Mouse (Mus musculus) stomach, embryonic 14.5 days (tissue): ENCODE results near the gene Ankrd36. TPM values are rescaled to one million over a fixed set of nuclear protein-coding genes. Genes with fewer than 3 reads are reported as not detected.
"Not testable (repeated sequence)": the region's sequence is repeated elsewhere in the genome, so short reads cannot be mapped to it uniquely, and the experiment has no call there.

Experiments
- ATAC-seq: fragments of 200-750 bp; cut with Nextera tagmentation; 2 replicates; pipeline ENCODE4 v1.8.0; 2017; ENCODE audit warnings: low read depth, moderate TSS enrichment; ENCODE audit not compliant: insufficient number of reproducible peaks, insufficient read depth, low FRiP score
- H3K27ac ChIP-seq: fragments of 300-500 bp; sonication (generic); 2 replicates; pipeline ENCODE4 v1.5.1; 2014; ENCODE audit warnings: mild to moderate bottlenecking, low read length, moderate library complexity, mixed read lengths
- H3K27me3 ChIP-seq: fragments of 300-500 bp; sonication (generic); 2 replicates; pipeline ENCODE4 v1.6.1; 2014; ENCODE audit warnings: low read length, control low read depth, mixed read lengths; ENCODE audit not compliant: control insufficient read depth, insufficient read depth
- H3K36me3 ChIP-seq: fragments of 300-500 bp; sonication (generic); 2 replicates; pipeline ENCODE4 v1.6.1; 2014; ENCODE audit warnings: mild to moderate bottlenecking, control low read depth, low read length, moderate library complexity, mixed read lengths; ENCODE audit not compliant: control insufficient read depth, insufficient read depth
- H3K4me1 ChIP-seq: fragments of 300-500 bp; sonication (generic); 2 replicates; pipeline ENCODE4 v1.6.1; 2014; ENCODE audit warnings: low read length, control low read depth, mixed read lengths; ENCODE audit not compliant: control insufficient read depth, insufficient read depth
- H3K4me2 ChIP-seq: fragments of 300-500 bp; sonication (generic); replicated peaks from 2 replicates; pipeline ENCODE4 v1.6.1; 2014; ENCODE audit warnings: low read depth, low read length, control low read depth
- H3K4me3 ChIP-seq: fragments of 300-500 bp; sonication (generic); 2 replicates; pipeline ENCODE4 v1.5.1; 2014; ENCODE audit warnings: low read depth, low read length, control low read depth
- H3K9ac ChIP-seq: fragments of 300-500 bp; sonication (generic); replicated peaks from 2 replicates; pipeline ENCODE4 v1.6.1; 2014; ENCODE audit warnings: low read depth, mild to moderate bottlenecking, control low read depth, low read length, moderate library complexity, mixed read lengths
- H3K9me3 ChIP-seq: fragments of 300-500 bp; sonication (generic); 2 replicates; pipeline ENCODE4 v1.6.1; 2016; ENCODE audit warnings: low read depth, low read length, control low read depth; ENCODE audit not compliant: control insufficient read depth
- WGBS: fragments of 180-500 bp; shearing (Covaris S2); extraction: QIAGEN DNeasy Blood & Tissue Kit; methylation state at CpG from one replicate; pipeline ENCODE4 v1.1.7; 2014; 5-methylcytosine and 5-hydroxymethylcytosine counted together
- polyA plus RNA-seq: library from polyadenylated mRNA; unstranded; fragments of >200 nt; fragmentation: Nextera tagmentation; extraction: Ambion mirVana; gene quantifications from 2 replicates; pipeline ENCODE4 v1.2.1, GENCODE M21; 2014

Ankrd36 gene
- polyA plus RNA-seq, 1 experiment from 2014 or later = not detected

DNA sequence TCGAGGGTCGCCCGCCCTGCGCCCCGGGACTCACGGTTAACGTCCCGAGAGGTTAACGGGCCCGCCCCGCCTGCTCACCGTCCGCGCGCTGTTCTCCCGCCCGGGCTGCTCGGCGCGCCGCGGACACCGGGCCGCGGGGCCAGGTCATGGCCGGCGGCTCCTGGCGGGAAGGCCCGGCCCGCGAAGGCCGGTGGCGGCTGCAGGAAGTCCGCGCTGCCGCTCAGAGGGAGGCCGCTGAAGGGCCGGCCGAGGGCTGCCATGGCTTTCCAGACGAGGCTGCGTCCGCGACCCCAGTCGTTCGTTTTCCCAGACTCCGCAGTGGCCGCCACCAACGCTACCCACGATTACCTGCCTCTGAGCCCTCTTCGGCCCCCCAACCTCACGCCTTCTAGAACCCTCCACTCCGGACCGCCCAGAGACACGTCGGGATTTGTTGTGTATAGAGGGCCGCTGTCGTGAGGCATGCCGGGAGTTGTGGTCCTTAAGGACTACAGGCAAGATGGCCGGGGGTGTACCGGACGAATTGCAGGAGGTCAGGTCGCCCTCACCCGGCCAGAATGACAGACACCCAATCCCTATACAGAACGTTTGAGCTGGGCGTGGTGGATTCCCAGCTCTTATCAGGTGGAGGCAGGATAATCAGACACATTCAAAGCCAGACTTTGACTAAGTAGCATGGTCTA is 27.5 kb upstream of the Ankrd36 start, which contains the start of gene Ccdc117:
Gene Ccdc117 (minus strand): TSS at position 389 of the 683 bp plus-strand sequence.
- peak within 1 kb of the TSS; percentile 93 for H3K4me3 ChIP-seq
- peaks cover 15% of the 10 kb centered on the region for H3K4me1 ChIP-seq
- peaks cover 16% of the 10 kb centered on the region for H3K36me3 ChIP-seq
- H3K27me3 ChIP-seq = no peaks in the 10 kb centered on the region
- ATAC-seq = peak; percentile 99
- H3K9ac ChIP-seq = peak within 1 kb of the TSS; percentile 96
- no peaks in the 10 kb centered on the region for H3K9me3 ChIP-seq
- peak within 1 kb of the TSS; percentile 73 for H3K4me2 ChIP-seq
- under 1% methylated on average over 65 of the region's 65 CpGs for WGBS
- peak within 1 kb of the TSS; percentile 76; the same call in 1 of the 2 replicates for H3K27ac ChIP-seq

DNA sequence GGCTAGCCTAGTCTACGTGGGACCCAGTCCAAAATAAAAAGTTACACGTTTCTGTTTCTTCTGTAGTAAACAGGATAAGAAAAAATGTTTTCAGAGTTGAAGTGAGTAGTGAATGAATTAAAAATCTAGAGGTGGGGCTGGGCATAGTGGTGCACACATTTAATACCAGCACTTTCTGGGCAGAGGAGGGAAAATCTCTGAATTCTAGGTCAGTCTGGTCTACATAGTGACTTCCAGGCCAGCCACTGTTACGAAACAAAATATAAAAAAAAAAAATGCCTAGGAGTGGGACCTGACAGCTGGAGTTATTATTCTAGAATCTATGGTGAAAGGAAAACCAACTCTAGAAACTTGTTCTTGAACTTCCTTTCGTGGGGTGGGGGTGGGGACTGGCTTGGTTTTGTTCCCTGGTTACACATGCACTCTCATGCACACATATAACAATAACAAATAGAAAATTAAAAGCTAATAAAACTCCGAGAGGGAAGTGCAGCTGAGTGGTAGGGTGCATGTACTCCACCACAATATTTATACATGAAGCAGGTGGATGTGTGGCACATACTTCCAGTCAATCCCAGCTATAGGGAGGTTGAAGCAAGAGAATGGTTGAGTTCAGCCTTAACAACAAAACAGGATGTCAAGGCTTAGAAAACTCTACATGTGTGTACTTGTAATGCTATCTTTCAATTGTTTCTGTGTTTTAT is 26.9 kb upstream of the Ankrd36 start:
- Histone ChIP-seq H3K27me3 (no peaks in the 10 kb centered on the region), H3K36me3 (peaks cover 16% of the 10 kb centered on the region), H3K4me3 (peak overlapping the region; percentile 93), H3K27ac (no peak overlapping the region), H3K4me1 (peaks cover 15% of the 10 kb centered on the region), H3K9me3 (no peaks in the 10 kb centered on the region), H3K4me2 (peak overlapping the region; percentile 73), H3K9ac (no peak overlapping the region)
- no peak for ATAC-seq
- 49% methylated on average over 5 of the region's 5 CpGs for WGBS

DNA sequence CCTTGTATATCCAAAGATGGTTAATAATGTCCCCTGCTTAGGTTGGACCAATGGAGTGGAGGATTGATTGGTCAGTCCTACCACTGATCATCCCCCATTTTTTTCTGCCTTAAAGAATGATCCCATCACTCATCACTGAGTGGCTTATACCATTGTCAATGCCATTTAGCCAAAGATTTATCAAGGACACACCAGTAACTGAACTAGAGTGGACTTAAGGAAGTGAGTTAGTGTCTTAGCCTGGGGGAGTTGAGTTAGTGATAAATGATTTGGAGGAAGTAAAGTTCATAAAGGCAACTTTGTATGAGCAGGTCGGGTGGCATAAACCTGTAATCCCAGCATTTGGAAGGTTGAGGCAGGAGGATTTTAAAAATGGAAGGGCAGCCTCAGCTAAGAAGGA is 26.2 kb upstream of the Ankrd36 start:
- ATAC-seq = no peak
- no peak overlapping the region for H3K27ac ChIP-seq
- no peaks in the 10 kb centered on the region for H3K9me3 ChIP-seq
- H3K4me3 ChIP-seq = no peak overlapping the region
- H3K9ac ChIP-seq = no peak overlapping the region
- peaks cover 15% of the 10 kb centered on the region for H3K4me1 ChIP-seq
- H3K4me2 ChIP-seq = no peak overlapping the region
- 73% methylated on average over 1 of the region's 1 CpGs for WGBS
- no peaks in the 10 kb centered on the region for H3K27me3 ChIP-seq
- peaks cover 13% of the 10 kb centered on the region for H3K36me3 ChIP-seq

DNA sequence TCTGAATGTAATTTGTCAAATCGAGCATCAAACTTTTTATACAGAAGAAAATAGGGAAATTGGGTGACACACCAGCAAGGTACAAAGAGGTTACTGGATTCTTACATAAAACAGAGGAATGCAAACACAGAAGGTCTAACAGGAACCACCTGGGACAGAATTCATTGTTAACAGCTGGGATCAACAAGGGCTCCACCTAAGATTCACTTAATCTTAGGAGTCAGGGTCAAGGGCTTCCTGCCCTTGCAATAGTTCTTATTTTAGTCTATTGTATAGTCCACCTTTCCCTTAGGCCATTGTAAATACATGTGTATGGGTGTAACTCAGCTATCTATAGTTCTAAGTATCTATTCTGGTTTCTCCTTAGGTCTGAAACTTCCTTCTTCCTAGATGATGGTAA is 24.8 kb upstream of the Ankrd36 start:
- 92% methylated on average over 1 of the region's 1 CpGs for WGBS
- not testable (repeated sequence) for H3K4me3 ChIP-seq, H3K36me3 ChIP-seq, H3K9me3 ChIP-seq, H3K27ac ChIP-seq, H3K27me3 ChIP-seq, H3K4me2 ChIP-seq, ATAC-seq, H3K9ac ChIP-seq, H3K4me1 ChIP-seq

DNA sequence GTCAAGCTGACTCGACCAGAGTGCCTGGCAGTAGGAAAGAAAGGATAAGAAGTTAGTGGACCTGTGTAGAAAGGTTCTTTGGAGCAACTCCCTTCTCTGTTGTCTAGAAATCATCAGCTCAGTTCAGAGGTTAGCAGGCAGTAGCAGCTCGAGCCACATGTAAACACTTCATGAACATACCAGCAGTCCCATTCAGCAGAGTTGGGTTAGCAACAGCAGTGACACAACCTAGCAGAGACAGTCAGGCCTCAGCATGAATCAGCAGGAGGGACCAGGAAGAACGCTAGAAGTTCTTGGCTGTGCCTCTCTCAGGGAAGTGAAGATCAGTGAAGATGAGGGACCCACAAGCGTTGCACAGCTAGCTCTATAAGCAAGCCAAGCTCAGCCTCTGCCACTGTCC is 24.0 kb upstream of the Ankrd36 start:
- Histone ChIP-seq H3K27me3 (no peaks in the 10 kb centered on the region), H3K4me2 (no peak overlapping the region), H3K27ac (no peak overlapping the region), H3K9ac (no peak overlapping the region), H3K4me1 (peaks cover 4% of the 10 kb centered on the region), H3K4me3 (no peak overlapping the region), H3K36me3 (no peaks in the 10 kb centered on the region), H3K9me3 (no peaks in the 10 kb centered on the region)
- ATAC-seq = no peak
- WGBS = 78% methylated on average over 4 of the region's 4 CpGs

DNA sequence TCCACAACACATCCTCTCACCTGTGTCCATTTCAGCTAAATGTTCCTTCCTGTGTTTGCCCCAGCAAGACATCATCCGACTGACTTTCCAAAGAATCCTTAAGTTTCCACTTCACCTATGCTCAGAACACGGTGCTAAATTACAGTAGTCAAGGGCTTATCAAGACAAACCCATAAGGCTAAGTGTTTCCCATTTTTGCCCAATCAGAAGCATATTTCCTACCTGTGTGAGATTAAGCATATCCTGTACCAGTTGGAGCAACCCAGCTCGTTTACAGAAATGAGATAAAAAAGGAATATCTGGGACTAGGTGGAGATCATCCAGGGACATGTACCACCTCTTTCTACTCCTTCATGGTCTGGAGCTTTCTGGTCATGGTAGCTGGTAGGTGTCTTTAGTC is 22.8 kb upstream of the Ankrd36 start:
- Histone ChIP-seq H3K9ac (no peak overlapping the region), H3K9me3 (no peaks in the 10 kb centered on the region), H3K4me3 (no peak overlapping the region), H3K36me3 (no peaks in the 10 kb centered on the region), H3K4me1 (no peaks in the 10 kb centered on the region), H3K4me2 (no peak overlapping the region), H3K27me3 (no peaks in the 10 kb centered on the region), H3K27ac (no peak overlapping the region)
- WGBS = 81% methylated on average over 3 of the region's 3 CpGs
- no peak for ATAC-seq

DNA sequence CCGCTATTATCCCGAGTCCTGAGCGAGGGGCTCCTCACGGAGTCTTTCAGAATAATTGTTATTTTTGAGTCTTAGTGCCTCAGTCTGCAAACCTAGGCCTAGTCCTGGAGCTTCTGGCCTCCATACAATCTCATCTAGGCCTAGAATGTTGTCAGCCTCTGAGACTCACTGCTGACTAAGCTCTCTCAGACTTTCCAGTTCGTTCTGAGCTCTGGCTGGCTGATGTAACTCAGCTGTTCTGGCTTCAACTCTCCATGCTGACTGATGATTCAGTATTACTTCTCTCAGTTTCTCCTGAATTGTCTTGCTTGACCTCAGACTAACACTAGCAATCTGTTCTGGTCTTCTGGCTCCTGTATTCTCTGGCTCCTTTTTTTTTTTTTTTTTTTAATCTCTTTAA is 18.1 kb upstream of the Ankrd36 start:
- H3K9me3 ChIP-seq = no peaks in the 10 kb centered on the region
- no peaks in the 10 kb centered on the region for H3K27me3 ChIP-seq
- no peaks in the 10 kb centered on the region for H3K36me3 ChIP-seq
- H3K4me2 ChIP-seq = no peak overlapping the region
- WGBS = 81% methylated on average over 5 of the region's 5 CpGs
- H3K4me3 ChIP-seq = no peak overlapping the region
- no peak overlapping the region for H3K9ac ChIP-seq
- no peaks in the 10 kb centered on the region for H3K4me1 ChIP-seq
- ATAC-seq = no peak
- H3K27ac ChIP-seq = no peak overlapping the region

DNA sequence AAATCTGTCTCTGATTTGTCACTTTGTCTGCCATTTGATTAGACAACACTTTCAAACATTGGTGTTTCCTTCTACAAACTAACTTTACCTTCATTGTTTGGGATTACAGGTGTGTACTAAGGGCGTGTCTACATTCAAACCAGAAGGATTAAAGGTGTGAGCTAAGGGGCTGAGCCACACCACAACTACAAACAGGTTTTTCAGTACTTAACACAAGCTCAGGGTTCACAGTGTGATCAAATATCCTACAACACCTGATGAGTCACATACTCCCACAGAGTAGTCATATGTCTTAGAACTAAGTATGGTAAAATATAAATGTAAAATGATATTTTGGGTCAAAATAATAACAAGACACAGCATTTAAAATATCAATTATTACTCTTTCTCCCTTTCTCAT is 17.6 kb upstream of the Ankrd36 start:
- Histone ChIP-seq H3K9me3 (no peaks in the 10 kb centered on the region), H3K4me3 (no peak overlapping the region), H3K4me2 (no peak overlapping the region), H3K27ac (no peak overlapping the region), H3K4me1 (no peaks in the 10 kb centered on the region), H3K9ac (no peak overlapping the region), H3K27me3 (no peaks in the 10 kb centered on the region), H3K36me3 (no peaks in the 10 kb centered on the region)
- no peak for ATAC-seq
- WGBS = 71% methylated on average over 1 of the region's 1 CpGs
